Mouse (Mus musculus): ENCODE measurements around the gene Anxa4.

DNA sequence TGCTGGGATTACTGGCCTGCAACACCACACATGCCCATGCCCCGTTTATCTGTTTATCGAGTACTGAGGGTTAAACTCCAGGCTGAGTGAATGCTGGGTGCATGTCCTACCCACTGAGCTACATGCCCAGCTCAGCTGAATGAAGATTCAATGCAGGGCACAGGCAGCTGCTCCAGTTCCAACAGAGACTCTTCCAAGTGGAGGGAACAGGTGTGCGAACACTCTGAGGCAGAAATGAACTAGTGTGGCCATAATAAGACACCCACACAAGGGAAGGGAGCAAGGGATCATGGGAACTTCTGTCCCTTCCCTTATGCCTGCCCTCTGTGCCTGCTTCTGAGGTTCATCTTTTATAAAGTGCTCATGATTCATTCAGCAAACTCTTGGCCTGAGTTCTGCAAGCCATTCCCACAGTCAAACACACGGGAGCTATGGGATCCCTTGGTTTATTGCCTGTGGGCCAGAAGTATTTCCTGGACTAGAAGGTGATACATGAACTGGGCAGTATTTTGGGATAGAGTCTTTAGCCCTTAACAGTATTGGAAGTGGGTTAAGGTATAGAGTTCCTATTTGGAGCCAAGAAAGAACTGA, 25.1 kb downstream of the Anxa4 start:
- no peak for TF ChIP-seq FLI1 (IDR thresholded peaks at IDR 0.05; ENCODE audit: low read length)
- TF ChIP-seq GATA1 (IDR thresholded peaks at IDR 0.05; ENCODE audit: borderline replicate concordance, low read length), result no peak

Measured in megakaryocyte, embryonic 14.5 days (primary cell).